Mouse (Mus musculus): ENCODE data around the gene Camta1. TPM values are rescaled to one million over a fixed set of nuclear protein-coding genes. Genes with fewer than 3 reads are reported as not detected.

The Camta1 gene
- polyA plus RNA-seq, 2 experiments, result 7.3 to 32.8 TPM

- 24% methylated on average over 21 of the region's 21 CpGs for WGBS (ENCODE audit: insufficient replicate concordance)
- Histone ChIP-seq H3K36me3 (replicated peaks; ENCODE audit: control insufficient read depth, insufficient read depth, low read depth) (no peaks in the 10 kb centered on the region), H3K4me2 (ENCODE audit: low read depth) (no peak overlapping the region), H3K27me3 (ENCODE audit: control insufficient read depth, insufficient read depth, low read length) (no peaks in the 10 kb centered on the region), H3K4me1 (replicated peaks; ENCODE audit: control insufficient read depth in 2 of 2, insufficient read depth in 2 of 2, low read length in 1 of 2) (no peaks in the 10 kb centered on the region), H3K4me3 (ENCODE audit: insufficient read depth in 1 of 2, low read depth in 2 of 2, low read length in 2 of 2) (no peak overlapping the region), H3K9me3 (ENCODE audit: control insufficient read depth, low read length) (no peaks in the 10 kb centered on the region), H3K9ac (replicated peaks) (no peak overlapping the region), H3K27ac (no peak overlapping the region)
- ATAC-seq (ENCODE audit: insufficient read depth), result no peak
- no peak for DNase-seq (ENCODE audit: low read depth in 3 of 3, low spot score in 3 of 3)
- TF ChIP-seq EP300 (IDR thresholded peaks at IDR 0.05; ENCODE audit: low read depth), result no peak
- peak; percentile 79 for TF ChIP-seq CTCF (IDR thresholded peaks at IDR 0.05; ENCODE audit: low read depth)
Observed at GRCm38 (mm10) chr4:151483299-151483976, 378.2 kb downstream of the Camta1 start.

GRCm38 (mm10) chr4:151480928-151481327 is 380.7 kb downstream of the Camta1 start:
- Histone ChIP-seq H3K9ac (replicated peaks) (no peak overlapping the region), H3K36me3 (replicated peaks; ENCODE audit: control insufficient read depth, insufficient read depth, low read depth) (no peaks in the 10 kb centered on the region), H3K4me3 (ENCODE audit: insufficient read depth in 1 of 2, low read depth in 2 of 2, low read length in 2 of 2) (no peak overlapping the region), H3K4me2 (ENCODE audit: low read depth) (no peak overlapping the region), H3K4me1 (replicated peaks; ENCODE audit: control insufficient read depth in 2 of 2, insufficient read depth in 2 of 2, low read length in 1 of 2) (no peaks in the 10 kb centered on the region), H3K27ac (no peak overlapping the region), H3K9me3 (ENCODE audit: control insufficient read depth, low read length) (no peaks in the 10 kb centered on the region), H3K27me3 (ENCODE audit: control insufficient read depth, insufficient read depth, low read length) (no peaks in the 10 kb centered on the region)
- TF ChIP-seq CTCF (IDR thresholded peaks at IDR 0.05; ENCODE audit: low read depth), result peak; percentile 29
- TF ChIP-seq EP300 (IDR thresholded peaks at IDR 0.05; ENCODE audit: low read depth), result no peak
- WGBS (ENCODE audit: insufficient replicate concordance), result 67% methylated on average over 3 of the region's 3 CpGs
- DNase-seq (ENCODE audit: low read depth in 3 of 3, low spot score in 3 of 3) (no peak), ATAC-seq (ENCODE audit: insufficient read depth) (no peak)

- H3K27me3 ChIP-seq (ENCODE audit: control insufficient read depth, insufficient read depth, low read length), result no peaks in the 10 kb centered on the region
- no peak overlapping the region for H3K27ac ChIP-seq
- no peak overlapping the region for H3K4me2 ChIP-seq (ENCODE audit: low read depth)
- no peaks in the 10 kb centered on the region for H3K4me1 ChIP-seq (replicated peaks; ENCODE audit: control insufficient read depth in 2 of 2, insufficient read depth in 2 of 2, low read length in 1 of 2)
- 58% methylated on average over 6 of the region's 6 CpGs for WGBS (ENCODE audit: insufficient replicate concordance)
- H3K4me3 ChIP-seq (ENCODE audit: insufficient read depth in 1 of 2, low read depth in 2 of 2, low read length in 2 of 2), result no peak overlapping the region
- no peaks in the 10 kb centered on the region for H3K36me3 ChIP-seq (replicated peaks; ENCODE audit: control insufficient read depth, insufficient read depth, low read depth)
- ATAC-seq (ENCODE audit: insufficient read depth) (no peak), DNase-seq (ENCODE audit: low read depth in 3 of 3, low spot score in 3 of 3) (no peak)
- H3K9ac ChIP-seq (replicated peaks), result no peak overlapping the region
- no peaks in the 10 kb centered on the region for H3K9me3 ChIP-seq (ENCODE audit: control insufficient read depth, low read length)
- no peak for TF ChIP-seq EP300 (IDR thresholded peaks at IDR 0.05; ENCODE audit: low read depth)
- TF ChIP-seq CTCF (IDR thresholded peaks at IDR 0.05; ENCODE audit: low read depth), result no peak
Observed at GRCm38 (mm10) chr4:151477950-151478349, 383.7 kb downstream of the Camta1 start.

GRCm38 (mm10) chr4:151474895-151475470 is 386.7 kb downstream of the Camta1 start:
- Histone ChIP-seq H3K27ac (no peak overlapping the region), H3K27me3 (ENCODE audit: control insufficient read depth, insufficient read depth, low read length) (no peaks in the 10 kb centered on the region), H3K9ac (replicated peaks) (no peak overlapping the region), H3K36me3 (replicated peaks; ENCODE audit: control insufficient read depth, insufficient read depth, low read depth) (no peaks in the 10 kb centered on the region), H3K4me2 (ENCODE audit: low read depth) (no peak overlapping the region), H3K4me3 (ENCODE audit: insufficient read depth in 1 of 2, low read depth in 2 of 2, low read length in 2 of 2) (no peak overlapping the region), H3K4me1 (replicated peaks; ENCODE audit: control insufficient read depth in 2 of 2, insufficient read depth in 2 of 2, low read length in 1 of 2) (no peaks in the 10 kb centered on the region), H3K9me3 (ENCODE audit: control insufficient read depth, low read length) (no peaks in the 10 kb centered on the region)
- DNase-seq (ENCODE audit: low read depth in 3 of 3, low spot score in 3 of 3), result no peak
- WGBS (ENCODE audit: insufficient replicate concordance), result 75% methylated on average over 16 of the region's 16 CpGs
- no peak for TF ChIP-seq CTCF (IDR thresholded peaks at IDR 0.05; ENCODE audit: low read depth)
- no peak for TF ChIP-seq EP300 (IDR thresholded peaks at IDR 0.05; ENCODE audit: low read depth)
- ATAC-seq (ENCODE audit: insufficient read depth), result no peak

- Histone ChIP-seq H3K9ac (replicated peaks) (no peak overlapping the region), H3K9me3 (ENCODE audit: control insufficient read depth, low read length) (no peaks in the 10 kb centered on the region), H3K27ac (no peak overlapping the region), H3K4me1 (replicated peaks; ENCODE audit: control insufficient read depth in 2 of 2, insufficient read depth in 2 of 2, low read length in 1 of 2) (no peaks in the 10 kb centered on the region), H3K4me3 (ENCODE audit: insufficient read depth in 1 of 2, low read depth in 2 of 2, low read length in 2 of 2) (no peak overlapping the region), H3K4me2 (ENCODE audit: low read depth) (no peak overlapping the region), H3K27me3 (ENCODE audit: control insufficient read depth, insufficient read depth, low read length) (no peaks in the 10 kb centered on the region), H3K36me3 (replicated peaks; ENCODE audit: control insufficient read depth, insufficient read depth, low read depth) (no peaks in the 10 kb centered on the region)
- 54% methylated on average over 4 of the region's 4 CpGs for WGBS (ENCODE audit: insufficient replicate concordance)
- no peak for TF ChIP-seq CTCF (IDR thresholded peaks at IDR 0.05; ENCODE audit: low read depth)
- TF ChIP-seq EP300 (IDR thresholded peaks at IDR 0.05; ENCODE audit: low read depth), result no peak
- DNase-seq (ENCODE audit: low read depth in 3 of 3, low spot score in 3 of 3) (no peak), ATAC-seq (ENCODE audit: insufficient read depth) (no peak)
Observed at GRCm38 (mm10) chr4:151471886-151472285, 389.8 kb downstream of the Camta1 start.
